ENCODE assay signal across 21 mouse cellular contexts in genomic region chr3:50848528-50848927, GRCm38 (mm10).
A peak's percentile ranks its signal among the peaks of the same experiment; 100 is the strongest.
DNase-seq lines count a peak whose midpoint lies in the region; ATAC-seq and TF ChIP-seq lines count a peak whose summit lies in the region.
"Had no signal": no experiment of that assay in that cellular context is flagged by ENCODE, and none has a peak within 500 bp of the region (broad histone marks: within the 10 kb centered on the region; RNA-seq: fewer than 3 reads in every experiment).

No protein-coding gene starts in this region.

- no peaks in the 10 kb centered on the region for H3K36me3 ChIP-seq in kidney, embryonic 16.5 days (ENCODE audit: insufficient read depth, low read length)
- no peaks in the 10 kb centered on the region for H3K36me3 ChIP-seq in limb, embryonic 14.5 days (ENCODE audit: control insufficient read depth, insufficient read depth, low read length)
- no peaks in the 10 kb centered on the region for H3K36me3 ChIP-seq in limb, embryonic 10.5 days
- H3K36me3 ChIP-seq in lung, postnatal 0 days (ENCODE audit: insufficient read depth, low read length), result no peaks in the 10 kb centered on the region
- H3K36me3 ChIP-seq: embryonic facial prominence, embryonic 15.5 days; forebrain, embryonic 10.5 days; forebrain, embryonic 15.5 days; heart, embryonic 12.5 days; hindbrain, embryonic 10.5 days had no signal

- TF ChIP-seq EP300 in lung, postnatal 0 days (IDR thresholded peaks at IDR 0.05), result no peak

- no peak for TF ChIP-seq CTCF in lung, postnatal 0 days (IDR thresholded peaks at IDR 0.05)

- H3K4me1 ChIP-seq in kidney, embryonic 16.5 days (ENCODE audit: insufficient read depth, low read length), result no peaks in the 10 kb centered on the region
- H3K4me1 ChIP-seq in limb, embryonic 14.5 days (ENCODE audit: control insufficient read depth, insufficient read depth, low read length), result 0 out of 2 replicates have a peak, but pooled peaks cover 6% of the 10 kb centered on the region
- H3K4me1 ChIP-seq in limb, embryonic 10.5 days, result peaks cover 8% of the 10 kb centered on the region; the same call in 1 of the 2 replicates
- no peaks in the 10 kb centered on the region for H3K4me1 ChIP-seq in lung, postnatal 0 days (ENCODE audit: insufficient read depth, low read depth, low read length)
- H3K4me1 ChIP-seq: heart, embryonic 12.5 days; hindbrain, embryonic 10.5 days had no signal

- H3K4me2 ChIP-seq in kidney, embryonic 16.5 days (replicated peaks; ENCODE audit: low read depth, low read length), result no peak overlapping the region
- no peak overlapping the region for H3K4me2 ChIP-seq in limb, embryonic 14.5 days (replicated peaks; ENCODE audit: low read depth, low read length, severe bottlenecking)
- H3K4me2 ChIP-seq in lung, postnatal 0 days (replicated peaks; ENCODE audit: low read depth, low read length), result no peak overlapping the region
- H3K4me2 ChIP-seq: embryonic facial prominence, embryonic 15.5 days; forebrain, embryonic 15.5 days; heart, embryonic 12.5 days; hindbrain, embryonic 14.5 days had no signal

- WGBS in kidney, embryonic 16.5 days, result 37% methylated on average over 3 of the region's 3 CpGs
- 38% methylated on average over 3 of the region's 3 CpGs for WGBS in limb, embryonic 14.5 days
- WGBS in limb, embryonic 10.5 days, result 85% methylated on average over 3 of the region's 3 CpGs
- WGBS in lung, postnatal 0 days, result 46% methylated on average over 3 of the region's 3 CpGs

- no peaks in the 10 kb centered on the region for H3K9me3 ChIP-seq in kidney, embryonic 16.5 days (ENCODE audit: low read length)
- H3K9me3 ChIP-seq in limb, embryonic 14.5 days (ENCODE audit: control insufficient read depth, low read length), result no peaks in the 10 kb centered on the region
- H3K9me3 ChIP-seq in limb, embryonic 10.5 days (replicated peaks), result no peaks in the 10 kb centered on the region
- no peaks in the 10 kb centered on the region for H3K9me3 ChIP-seq in lung, postnatal 0 days (ENCODE audit: low read length)
- H3K9me3 ChIP-seq: embryonic facial prominence, embryonic 15.5 days; forebrain, embryonic 10.5 days; forebrain, embryonic 15.5 days; hindbrain, embryonic 10.5 days had no signal

- no peak overlapping the region for H3K4me3 ChIP-seq in kidney, embryonic 16.5 days (ENCODE audit: low read length)
- H3K4me3 ChIP-seq in limb, embryonic 14.5 days (replicated peaks; ENCODE audit: low read length), result no peak overlapping the region
- H3K4me3 ChIP-seq in limb, embryonic 10.5 days, result no peak overlapping the region
- H3K4me3 ChIP-seq in lung, postnatal 0 days (ENCODE audit: low read depth, low read length), result no peak overlapping the region
- H3K4me3 ChIP-seq: embryonic facial prominence, embryonic 15.5 days; erythroblast, embryonic 14.5 days; forebrain, embryonic 10.5 days; forebrain, embryonic 15.5 days; heart, embryonic 12.5 days; hindbrain, embryonic 10.5 days had no signal

- no peaks in the 10 kb centered on the region for H3K27me3 ChIP-seq in kidney, embryonic 16.5 days (ENCODE audit: insufficient read depth, low read length)
- no peaks in the 10 kb centered on the region for H3K27me3 ChIP-seq in limb, embryonic 14.5 days (ENCODE audit: control insufficient read depth, insufficient read depth, low read length)
- H3K27me3 ChIP-seq in limb, embryonic 10.5 days (ENCODE audit: low read depth, poor library complexity, severe bottlenecking), result no peaks in the 10 kb centered on the region
- no peaks in the 10 kb centered on the region for H3K27me3 ChIP-seq in lung, postnatal 0 days (replicated peaks; ENCODE audit: insufficient read depth, low read length)
- H3K27me3 ChIP-seq: embryonic facial prominence, embryonic 15.5 days; forebrain, embryonic 15.5 days; heart, embryonic 12.5 days had no signal

- no peak overlapping the region for H3K27ac ChIP-seq in kidney, embryonic 16.5 days (ENCODE audit: low read length)
- H3K27ac ChIP-seq in limb, embryonic 14.5 days (replicated peaks; ENCODE audit: low read depth, low read length), result no peak overlapping the region
- H3K27ac ChIP-seq in limb, embryonic 10.5 days, result no peak overlapping the region
- H3K27ac ChIP-seq in lung, postnatal 0 days (ENCODE audit: low read length), result no peak overlapping the region
- H3K27ac ChIP-seq: embryonic facial prominence, embryonic 15.5 days; forebrain, embryonic 10.5 days; forebrain, embryonic 15.5 days; hindbrain, embryonic 10.5 days; hindbrain, embryonic 14.5 days had no signal

- no peak for DNase-seq in kidney, postnatal 36 days
- DNase-seq in limb, embryonic 14.5 days (ENCODE audit: low spot score), result no peak
- DNase-seq in limb, embryonic 10.5 days (ENCODE audit: low spot score), result no peak
- peak; percentile 42 for DNase-seq in lung, postnatal 0 days (ENCODE audit: low spot score)
- DNase-seq in lung, adult 18-20 months, result no peak
- DNase-seq in adrenal gland, postnatal 14 days, result no peak
- DNase-seq: adrenal gland, adult 2 months; adrenal gland, postnatal 36 days; cerebellum, adult 18-20 months; cerebellum, adult 9-11 months; cerebellum, postnatal 36 days; gastrocnemius, postnatal 36 days had no signal

- TF ChIP-seq POLR2A in limb, embryonic 14.5 days (IDR thresholded peaks at IDR 0.05; ENCODE audit: borderline replicate concordance, extremely low read depth, insufficient read depth, insufficient read length), result no peak

- no peak overlapping the region for H3K9ac ChIP-seq in kidney, embryonic 16.5 days (replicated peaks; ENCODE audit: low read length)
- H3K9ac ChIP-seq in limb, embryonic 14.5 days (ENCODE audit: low read depth, low read length, severe bottlenecking), result no peak overlapping the region
- H3K9ac ChIP-seq in lung, postnatal 0 days (replicated peaks; ENCODE audit: low read depth), result no peak overlapping the region
- H3K9ac ChIP-seq: embryonic facial prominence, embryonic 15.5 days; forebrain, embryonic 15.5 days; heart, embryonic 12.5 days; hindbrain, embryonic 14.5 days had no signal

- peak; percentile 54; the same call in 1 of the 2 replicates for ATAC-seq in kidney, embryonic 16.5 days (ENCODE audit: low FRiP score, low TSS enrichment)
- 0 out of 2 replicates have a peak, but pooled peaks have one; percentile 37 for ATAC-seq in limb, embryonic 14.5 days (ENCODE audit: low FRiP score, low read depth)
- ATAC-seq in lung, postnatal 0 days, result peak; percentile 26
- ATAC-seq in granulocyte monocyte progenitor cell, adult 5-6 weeks (replicated peaks; ENCODE audit: poor library complexity, severe bottlenecking), result peak; percentile 22; the same call in 1 of the 2 replicates
- ATAC-seq: forebrain, embryonic 15.5 days had no signal
